Mouse (Mus musculus) liver, adult 2 months (tissue): ENCODE results near the gene Frmd4a. TPM values are rescaled to one million over a fixed set of nuclear protein-coding genes. Genes with fewer than 3 reads are reported as not detected.

Source experiments
- DNase-seq: peaks from one replicate; pipeline ENCODE4 v3.0.0-alpha.2; 2011; ENCODE audit warnings: low read depth, low spot score; ENCODE audit errors: extremely low read depth
- H3K27ac ChIP-seq: fragments of 200-500 bp; replicated peaks from 2 replicates; pipeline ENCODE4 v1.5.1; 2012; ENCODE audit warnings: low read depth, mild to moderate bottlenecking, control low read depth, inconsistent platforms, low read length; ENCODE audit not compliant: insufficient read depth
- H3K27me3 ChIP-seq: fragments of 200-500 bp; 2 replicates; pipeline ENCODE4 v1.6.1; 2012; ENCODE audit warnings: mild to moderate bottlenecking, moderate library complexity, low read length, inconsistent platforms; ENCODE audit not compliant: control insufficient read depth, insufficient read depth
- H3K36me3 ChIP-seq: fragments of 200-500 bp; 2 replicates; pipeline ENCODE4 v1.6.1; 2012; ENCODE audit warnings: low read length, inconsistent platforms; ENCODE audit not compliant: control insufficient read depth, insufficient read depth
- H3K4me1 ChIP-seq: fragments of 200-500 bp; 2 replicates; pipeline ENCODE4 v1.6.1; 2011; ENCODE audit warnings: low read length; ENCODE audit not compliant: control insufficient read depth, insufficient read depth
- H3K4me3 ChIP-seq: fragments of 200-500 bp; 2 replicates; pipeline ENCODE4 v1.5.1; 2011; ENCODE audit warnings: low read depth, mild to moderate bottlenecking, control low read depth, low read length, moderate library complexity; ENCODE audit not compliant: insufficient read depth
- H3K79me2 ChIP-seq: fragments of 200-500 bp; 2 replicates; pipeline ENCODE4 v1.6.1; 2012; ENCODE audit warnings: inconsistent platforms, mild to moderate bottlenecking, low read length, moderate library complexity; ENCODE audit not compliant: control insufficient read depth, insufficient read depth
- H3K9ac ChIP-seq: fragments of 200-500 bp; 2 replicates; pipeline ENCODE4 v1.6.1; 2012; ENCODE audit warnings: low read depth, mild to moderate bottlenecking, control low read depth, inconsistent platforms, low read length
- CTCF ChIP-seq: fragments of 200-500 bp; IDR thresholded peaks from 2 replicates; pipeline ENCODE4 v1.5.1; 2011; ENCODE audit warnings: low read depth, low read length, control low read depth
- POLR2A ChIP-seq: fragments of 200-500 bp; IDR thresholded peaks from 2 replicates; pipeline ENCODE4 v1.6.1; 2011; ENCODE audit warnings: low read length, control low read depth; ENCODE audit not compliant: insufficient read depth; ENCODE audit errors: extremely low read depth
- WGBS: fragments of 180-500 bp; shearing (Covaris S2); methylation state at CpG from one replicate; pipeline ENCODE4 v1.1.7; 2018; 5-methylcytosine and 5-hydroxymethylcytosine counted together
- polyA plus RNA-seq: library from polyadenylated mRNA; depleted of rRNA; stranded (reverse); fragments of >200 nt; gene quantifications from 2 replicates; pipeline ENCODE4 v1.2.3, GENCODE M21; 2012
- total RNA-seq: library from RNA; depleted of rRNA; stranded (reverse); fragments of >200 nt; gene quantifications from 2 replicates; pipeline ENCODE4 v1.2.3, GENCODE M21; 2014

Gene Frmd4a
- total and polyA plus RNA-seq, 2 experiments: 2.1 to 3.1 TPM

DNA sequence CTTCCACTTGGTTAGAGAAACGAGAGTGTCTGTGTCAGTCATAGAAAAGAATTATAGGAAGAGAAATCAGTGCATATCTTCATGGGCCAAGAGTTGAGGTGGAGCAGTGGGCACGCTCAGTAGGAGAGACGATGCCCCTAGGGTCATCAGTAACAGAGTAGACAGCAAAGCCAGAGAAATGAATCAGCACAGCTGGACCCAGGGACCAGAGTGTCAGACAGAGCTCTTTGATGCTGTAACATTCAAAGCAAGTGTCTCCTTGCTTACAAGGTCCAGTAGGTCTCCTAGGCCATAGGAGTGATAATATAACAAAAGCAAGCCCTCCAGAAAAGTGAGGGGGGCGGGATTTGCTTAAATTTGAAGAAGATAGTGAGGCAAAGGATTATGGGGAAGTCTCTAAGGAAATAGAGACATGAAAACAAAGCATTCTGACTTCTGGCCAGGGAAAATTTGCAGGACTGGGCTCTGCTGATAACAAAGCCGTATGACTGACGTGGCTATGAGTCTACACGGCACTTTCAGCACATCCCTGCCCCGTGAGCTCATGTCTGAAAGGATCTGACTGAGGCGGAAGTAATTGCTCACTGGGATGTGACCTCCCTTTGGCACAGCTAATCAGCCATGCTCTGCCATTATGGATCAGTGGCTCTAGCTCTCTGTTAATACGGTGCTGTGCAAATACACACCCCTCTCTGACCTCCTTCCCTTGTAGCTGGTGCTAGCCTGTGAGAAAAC lies 243.0 kb downstream of the Frmd4a start:
- no peaks in the 10 kb centered on the region for H3K27me3 ChIP-seq
- DNase-seq: no peak
- 58% methylated on average over 10 of the region's 10 CpGs for WGBS
- no peak overlapping the region for H3K9ac ChIP-seq
- no peaks in the 10 kb centered on the region for H3K36me3 ChIP-seq
- no peak overlapping the region for H3K27ac ChIP-seq
- H3K4me3 ChIP-seq: no peak overlapping the region
- no peak for TF ChIP-seq CTCF
- no peak for TF ChIP-seq POLR2A
- no peaks in the 10 kb centered on the region for H3K79me2 ChIP-seq
- no peaks in the 10 kb centered on the region for H3K4me1 ChIP-seq

DNA sequence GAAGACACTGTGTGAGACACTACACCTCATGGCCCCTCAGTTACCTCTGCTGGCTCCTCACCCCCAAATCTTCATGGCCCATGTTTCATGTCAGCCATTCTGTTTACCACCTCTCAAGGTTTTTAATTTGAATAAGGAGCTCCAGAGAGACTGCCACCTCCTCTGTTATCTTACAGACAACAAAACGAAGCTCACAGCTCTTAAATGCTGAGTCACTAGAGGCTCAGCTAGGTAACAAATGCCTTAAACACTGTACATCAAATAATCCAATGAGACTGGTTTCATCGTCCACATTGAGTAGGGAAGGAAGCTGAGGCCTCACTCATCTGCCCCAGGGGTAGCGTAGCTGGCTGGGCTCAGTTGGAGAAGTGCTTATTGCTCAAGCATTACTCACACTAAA lies 245.2 kb downstream of the Frmd4a start:
- 80% methylated on average over 3 of the region's 3 CpGs for whole genome bisulfite sequencing
- no peak for TF ChIP-seq POLR2A
- TF ChIP-seq CTCF: no peak
- DNase-seq: no peak

DNA sequence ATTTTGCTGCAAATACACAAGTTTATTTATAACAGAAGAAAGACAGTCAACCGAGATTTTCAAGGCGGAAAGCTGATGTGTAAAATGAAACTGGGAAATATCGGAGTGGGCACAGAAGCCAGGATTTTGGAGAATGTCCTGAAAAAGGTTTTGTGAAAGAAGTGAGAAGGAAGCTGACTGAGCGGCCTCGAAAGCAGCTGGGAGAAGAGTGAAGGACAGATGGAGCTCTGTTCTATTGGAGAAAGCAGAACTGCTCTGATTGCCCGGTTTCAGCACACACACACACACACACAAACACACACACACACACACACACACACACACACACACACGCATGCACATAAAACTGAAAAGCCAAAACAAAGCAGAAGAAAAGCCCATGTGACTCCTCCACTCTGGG lies 249.9 kb downstream of the Frmd4a start:
- H3K27me3 ChIP-seq: no peaks in the 10 kb centered on the region
- no peak for TF ChIP-seq POLR2A
- no peak for TF ChIP-seq CTCF
- H3K4me3 ChIP-seq: no peak overlapping the region
- no peaks in the 10 kb centered on the region for H3K79me2 ChIP-seq
- WGBS: 83% methylated on average over 7 of the region's 7 CpGs
- H3K4me1 ChIP-seq: no peaks in the 10 kb centered on the region
- no peak for DNase-seq
- H3K36me3 ChIP-seq: no peaks in the 10 kb centered on the region
- H3K27ac ChIP-seq: no peak overlapping the region
- no peak overlapping the region for H3K9ac ChIP-seq

More for the DNA sequence above, 245.2 kb downstream of the Frmd4a start:
- H3K79me2 ChIP-seq: no peaks in the 10 kb centered on the region
- H3K4me1 ChIP-seq: no peaks in the 10 kb centered on the region
- no peaks in the 10 kb centered on the region for H3K36me3 ChIP-seq
- no peak overlapping the region for H3K9ac ChIP-seq
- no peaks in the 10 kb centered on the region for H3K27me3 ChIP-seq
- no peak overlapping the region for H3K4me3 ChIP-seq
- H3K27ac ChIP-seq: no peak overlapping the region

DNA sequence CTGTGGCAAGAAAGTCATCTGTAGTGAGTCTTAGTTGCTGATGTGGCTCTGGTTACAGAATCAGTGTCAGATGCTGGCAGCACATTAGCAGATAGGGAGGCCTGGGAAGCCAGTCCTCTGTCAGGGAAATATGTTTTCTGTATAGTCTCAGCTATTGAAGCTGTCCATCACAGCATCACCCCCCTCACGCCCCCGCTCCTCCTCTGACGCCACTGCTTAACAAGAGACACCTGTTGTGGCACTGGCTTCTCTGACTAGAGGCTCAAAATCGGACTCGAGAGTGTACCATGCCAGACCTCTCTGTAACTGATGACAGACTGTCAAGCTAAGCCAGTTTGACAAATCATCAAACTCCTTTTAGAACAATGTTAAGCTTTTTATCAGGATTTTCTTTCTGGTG lies 265.3 kb downstream of the Frmd4a start:
- Histone ChIP-seq H3K4me1 (no peaks in the 10 kb centered on the region; the same call in 1 of the 2 replicates), H3K9ac (no peak overlapping the region), H3K27ac (no peak overlapping the region), H3K36me3 (no peaks in the 10 kb centered on the region), H3K4me3 (no peak overlapping the region), H3K79me2 (no peaks in the 10 kb centered on the region), H3K27me3 (no peaks in the 10 kb centered on the region; the same call in 1 of the 2 replicates)
- no peak for DNase-seq
- no peak for TF ChIP-seq CTCF
- TF ChIP-seq POLR2A: no peak
- WGBS: 87% methylated on average over 5 of the region's 5 CpGs

DNA sequence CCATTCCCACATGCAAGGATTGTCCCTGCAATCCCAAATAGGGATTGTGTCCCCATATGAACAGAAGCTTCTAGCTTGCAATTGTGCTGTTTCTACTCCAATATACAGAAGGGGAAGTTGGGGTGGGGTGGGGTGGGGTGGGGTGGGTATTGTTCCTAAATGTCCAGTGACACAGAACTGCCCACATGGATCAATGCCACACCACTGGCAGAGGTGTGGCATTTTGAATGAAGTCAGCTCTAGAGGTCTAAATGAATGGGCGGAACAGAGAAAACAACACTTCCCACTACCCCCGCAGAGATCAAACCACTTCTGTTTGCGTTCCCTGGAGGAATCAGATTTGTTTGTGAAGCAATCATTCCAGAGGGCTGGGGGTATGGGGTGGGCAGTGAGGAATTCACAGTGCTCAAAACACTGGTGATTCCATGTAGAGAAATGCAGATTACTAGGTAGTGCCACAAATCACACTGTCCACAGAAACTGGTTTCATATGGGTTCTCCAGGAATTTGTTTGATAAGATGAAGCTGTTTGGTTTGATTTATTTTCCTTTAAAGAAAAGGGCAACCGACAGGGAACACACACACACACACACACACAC lies 268.3 kb downstream of the Frmd4a start:
- H3K27me3 ChIP-seq: no peaks in the 10 kb centered on the region; the same call in 1 of the 2 replicates
- DNase-seq: no peak
- no peak overlapping the region for H3K9ac ChIP-seq
- TF ChIP-seq POLR2A (no peak), CTCF (no peak)
- H3K4me1 ChIP-seq: no peaks in the 10 kb centered on the region; the same call in 1 of the 2 replicates
- no peak overlapping the region for H3K4me3 ChIP-seq
- no peaks in the 10 kb centered on the region for H3K36me3 ChIP-seq
- no peaks in the 10 kb centered on the region for H3K79me2 ChIP-seq
- no peak overlapping the region for H3K27ac ChIP-seq
- WGBS: 24% methylated on average over 4 of the region's 4 CpGs

DNA sequence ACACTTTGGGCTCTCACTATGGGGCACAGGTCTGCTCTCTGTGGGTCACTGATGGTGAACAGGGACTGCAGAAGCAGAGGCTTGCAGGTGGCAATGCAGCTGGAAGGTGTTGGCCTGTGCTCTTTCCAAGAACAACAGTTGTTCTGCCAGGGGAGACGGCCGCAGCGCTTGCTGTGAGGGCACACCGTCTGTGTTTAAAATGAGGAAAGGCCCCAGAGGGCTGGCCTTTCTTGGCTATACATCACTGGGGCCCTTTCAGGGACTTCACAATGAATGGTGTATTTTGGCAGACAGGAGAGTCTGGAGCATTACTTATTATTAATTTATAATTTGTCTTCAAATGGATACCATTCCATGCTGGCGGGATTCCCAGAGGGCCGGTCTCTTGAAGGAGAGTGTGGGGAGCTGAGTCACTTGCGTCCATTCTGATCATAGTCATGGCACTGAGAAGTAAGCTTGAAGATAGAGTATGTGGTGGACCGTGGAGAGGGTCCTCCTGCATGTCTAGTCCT lies 268.9 kb downstream of the Frmd4a start:
- 62% methylated on average over 8 of the region's 8 CpGs for WGBS
- no peak overlapping the region for H3K4me3 ChIP-seq
- no peaks in the 10 kb centered on the region for H3K36me3 ChIP-seq

More for the DNA sequence above, 268.9 kb downstream of the Frmd4a start:
- no peaks in the 10 kb centered on the region; the same call in 1 of the 2 replicates for H3K4me1 ChIP-seq
- no peaks in the 10 kb centered on the region; the same call in 1 of the 2 replicates for H3K27me3 ChIP-seq
- TF ChIP-seq POLR2A: no peak
- TF ChIP-seq CTCF: no peak
- DNase-seq: no peak
- H3K9ac ChIP-seq: no peak overlapping the region
- H3K79me2 ChIP-seq: no peaks in the 10 kb centered on the region
- no peak overlapping the region for H3K27ac ChIP-seq
